Mouse (Mus musculus): ENCODE results near the gene Mri1. TPM values are rescaled to one million over a fixed set of nuclear protein-coding genes. Genes with fewer than 3 reads are reported as not detected.

Mri1 gene
- polyA plus RNA-seq, 1 experiment from 2014 or later, result 50.3 TPM

DNA sequence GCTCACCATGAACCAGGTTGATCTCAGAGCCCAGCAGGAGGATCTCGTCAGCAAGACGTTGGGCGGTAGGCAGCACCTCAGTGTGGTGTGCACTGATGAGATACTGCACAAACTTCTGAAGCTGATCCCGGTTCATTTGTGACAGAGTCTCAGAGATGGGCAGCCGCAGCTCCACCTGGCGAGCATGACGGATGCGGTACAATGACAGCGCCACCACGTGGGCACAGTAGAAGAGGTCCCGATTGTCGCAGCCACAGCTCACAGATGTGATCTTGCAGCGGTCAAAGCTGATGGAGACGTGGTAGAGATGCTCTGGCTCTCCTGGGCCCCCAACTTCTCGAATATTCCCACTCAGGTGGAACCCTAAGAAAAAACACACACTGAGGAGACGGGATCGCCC, 26.4 kb downstream of the Mri1 start:
- DNase-seq (ENCODE audit: low spot score) (no peak), ATAC-seq (ENCODE audit: low read depth) (no peak)
- Histone ChIP-seq H3K4me2 (ENCODE audit: low read depth, low read length) (no peak overlapping the region), H3K4me1 (ENCODE audit: control insufficient read depth, insufficient read depth, low read length) (peaks cover 6% of the 10 kb centered on the region), H3K9me3 (ENCODE audit: control insufficient read depth, low read length) (no peaks in the 10 kb centered on the region), H3K27ac (replicated peaks; ENCODE audit: low read depth, low read length) (no peak overlapping the region), H3K4me3 (ENCODE audit: low read depth, low read length) (no peak overlapping the region), H3K36me3 (ENCODE audit: control insufficient read depth, insufficient read depth, low read length) (peaks cover 92% of the 10 kb centered on the region), H3K9ac (ENCODE audit: low read depth, low read length) (no peak overlapping the region), H3K27me3 (replicated peaks; ENCODE audit: control insufficient read depth, insufficient read depth, low read length) (no peaks in the 10 kb centered on the region)
- 80% methylated on average over 17 of the region's 17 CpGs for WGBS

DNA sequence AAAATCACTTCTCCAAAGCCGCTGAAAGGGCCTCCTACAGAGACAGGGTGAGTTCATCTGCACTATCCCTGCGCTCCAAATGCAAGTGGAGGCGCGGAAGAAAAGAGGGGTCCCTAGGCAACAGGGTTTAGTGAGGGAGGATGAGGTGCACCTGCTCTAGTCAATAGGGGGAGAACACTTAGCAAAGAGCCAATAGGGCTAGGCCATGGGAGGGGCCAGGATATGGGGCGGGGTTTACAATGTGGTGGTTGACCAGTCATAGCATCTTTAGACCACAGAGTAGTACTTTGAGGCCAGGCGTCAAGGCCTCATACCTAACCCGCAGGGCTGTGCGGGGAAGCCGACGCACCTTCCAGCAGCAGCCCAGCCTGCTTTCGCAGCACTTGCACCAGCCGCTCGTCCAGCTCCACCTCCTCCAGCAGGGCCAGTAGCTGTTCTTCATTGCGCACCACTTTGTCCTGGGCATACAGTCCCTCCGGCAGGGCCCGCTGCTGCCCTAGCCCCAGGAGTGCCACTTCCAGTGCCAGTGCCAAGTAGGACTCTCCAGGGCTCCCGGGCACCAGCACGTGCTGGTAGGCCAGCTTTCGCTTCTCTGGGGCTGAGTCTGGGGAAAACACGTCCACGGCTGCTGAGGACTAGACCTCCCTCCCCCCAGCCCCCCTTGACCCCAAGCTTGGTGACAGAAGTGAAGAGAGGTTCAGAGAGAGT, 33.6 kb downstream of the Mri1 start:
- Histone ChIP-seq H3K4me3 (ENCODE audit: low read depth, low read length) (no peak overlapping the region), H3K4me2 (ENCODE audit: low read depth, low read length) (no peak overlapping the region), H3K9ac (ENCODE audit: low read depth, low read length) (no peak overlapping the region), H3K27me3 (replicated peaks; ENCODE audit: control insufficient read depth, insufficient read depth, low read length) (no peaks in the 10 kb centered on the region), H3K27ac (replicated peaks; ENCODE audit: low read depth, low read length) (no peak overlapping the region), H3K9me3 (ENCODE audit: control insufficient read depth, low read length) (no peaks in the 10 kb centered on the region), H3K4me1 (ENCODE audit: control insufficient read depth, insufficient read depth, low read length) (no peaks in the 10 kb centered on the region), H3K36me3 (ENCODE audit: control insufficient read depth, insufficient read depth, low read length) (peaks cover 92% of the 10 kb centered on the region)
- 80% methylated on average over 18 of the region's 21 CpGs for WGBS
- no peak for DNase-seq (ENCODE audit: low spot score)
- ATAC-seq (ENCODE audit: low read depth), result no peak

DNA sequence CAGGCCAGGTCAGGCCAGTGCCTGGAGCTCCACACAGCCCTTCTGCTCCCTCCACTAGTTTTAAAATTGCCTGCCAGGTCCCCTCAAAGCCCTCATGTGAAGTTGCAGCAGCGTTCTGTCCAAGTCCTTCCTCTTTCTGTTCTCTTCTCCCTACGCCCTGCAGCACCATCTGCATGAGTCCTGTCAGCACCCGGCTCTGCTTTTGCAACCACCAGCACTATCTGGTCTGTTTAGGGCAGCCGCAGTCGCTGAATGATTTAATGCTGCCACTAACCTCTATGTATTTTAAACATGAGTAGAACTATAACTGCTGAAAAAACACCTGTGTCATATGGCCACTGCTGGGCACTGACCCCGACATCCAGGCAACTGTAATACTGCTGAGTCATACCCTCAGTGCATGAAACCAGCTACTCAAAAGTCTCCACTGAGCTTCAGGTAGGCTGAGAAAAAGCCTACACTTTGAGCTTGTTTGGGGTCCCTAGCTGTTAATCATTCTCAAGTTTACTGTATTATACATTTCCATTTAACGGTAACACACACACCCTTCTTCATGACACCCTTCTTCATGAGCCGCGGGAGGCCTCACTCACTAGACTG, 34.5 kb downstream of the Mri1 start:
- 92% methylated on average over 9 of the region's 9 CpGs for WGBS
- no peak overlapping the region for H3K9ac ChIP-seq (ENCODE audit: low read depth, low read length)
- H3K27me3 ChIP-seq (replicated peaks; ENCODE audit: control insufficient read depth, insufficient read depth, low read length), result no peaks in the 10 kb centered on the region
- no peak for ATAC-seq (ENCODE audit: low read depth)
- H3K36me3 ChIP-seq (ENCODE audit: control insufficient read depth, insufficient read depth, low read length), result peaks cover 92% of the 10 kb centered on the region
- H3K9me3 ChIP-seq (ENCODE audit: control insufficient read depth, low read length), result no peaks in the 10 kb centered on the region
- no peak overlapping the region for H3K27ac ChIP-seq (replicated peaks; ENCODE audit: low read depth, low read length)
- no peaks in the 10 kb centered on the region for H3K4me1 ChIP-seq (ENCODE audit: control insufficient read depth, insufficient read depth, low read length)
- no peak for DNase-seq (ENCODE audit: low spot score)
- no peak overlapping the region for H3K4me2 ChIP-seq (ENCODE audit: low read depth, low read length)
- no peak overlapping the region for H3K4me3 ChIP-seq (ENCODE audit: low read depth, low read length)

DNA sequence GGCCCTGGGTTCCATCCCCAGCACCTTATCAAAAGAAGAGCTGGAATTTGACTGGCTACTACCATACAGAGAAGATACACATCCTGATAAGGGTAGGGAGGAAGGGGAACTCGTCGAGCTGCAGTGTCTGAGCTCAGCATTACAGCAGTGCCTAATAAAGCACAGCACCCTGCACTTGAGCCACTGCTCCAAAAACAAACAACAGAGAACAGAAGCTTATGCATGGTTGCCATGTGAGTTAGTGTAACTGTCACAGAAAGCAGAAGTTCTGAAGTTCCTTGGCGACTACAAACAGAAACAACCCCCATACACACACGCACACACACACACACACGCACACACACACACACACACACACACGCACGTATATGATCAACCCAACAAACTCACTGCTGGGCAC, 37.0 kb downstream of the Mri1 start:
- Histone ChIP-seq H3K4me3 (ENCODE audit: low read depth, low read length) (no peak overlapping the region), H3K27ac (replicated peaks; ENCODE audit: low read depth, low read length) (no peak overlapping the region), H3K9ac (ENCODE audit: low read depth, low read length) (no peak overlapping the region), H3K27me3 (replicated peaks; ENCODE audit: control insufficient read depth, insufficient read depth, low read length) (no peaks in the 10 kb centered on the region), H3K36me3 (ENCODE audit: control insufficient read depth, insufficient read depth, low read length) (peaks cover 92% of the 10 kb centered on the region), H3K4me1 (ENCODE audit: control insufficient read depth, insufficient read depth, low read length) (no peaks in the 10 kb centered on the region), H3K4me2 (ENCODE audit: low read depth, low read length) (no peak overlapping the region), H3K9me3 (ENCODE audit: control insufficient read depth, low read length) (no peaks in the 10 kb centered on the region)
- DNase-seq (ENCODE audit: low spot score) (no peak), ATAC-seq (ENCODE audit: low read depth) (no peak)
- WGBS, result 78% methylated on average over 7 of the region's 7 CpGs

DNA sequence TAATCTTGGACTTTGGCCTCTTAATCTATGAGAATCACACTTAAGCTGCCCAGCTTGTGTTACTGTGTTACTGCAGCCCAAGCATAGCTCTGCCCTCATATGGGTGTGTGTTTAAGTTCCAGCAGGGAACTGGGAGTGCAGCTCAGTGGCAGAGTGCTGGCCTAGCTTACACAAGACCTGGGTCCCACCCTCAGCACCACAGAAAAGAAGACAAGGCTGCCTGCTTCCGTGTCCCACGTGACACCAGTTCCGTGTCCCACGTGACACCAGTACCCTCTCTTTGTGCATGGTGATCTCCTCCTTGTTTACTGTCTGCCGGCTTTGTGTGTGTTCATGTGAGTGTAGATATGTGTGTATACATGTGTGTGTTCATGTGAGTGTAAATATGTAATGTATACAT, 39.0 kb downstream of the Mri1 start:
- H3K9ac ChIP-seq (ENCODE audit: low read depth, low read length), result no peak overlapping the region
- WGBS, result 90% methylated on average over 5 of the region's 5 CpGs
- no peak overlapping the region for H3K4me2 ChIP-seq (ENCODE audit: low read depth, low read length)
- H3K36me3 ChIP-seq (ENCODE audit: control insufficient read depth, insufficient read depth, low read length), result peaks cover 91% of the 10 kb centered on the region
- H3K4me3 ChIP-seq (ENCODE audit: low read depth, low read length), result no peak overlapping the region
- DNase-seq (ENCODE audit: low spot score) (no peak), ATAC-seq (ENCODE audit: low read depth) (no peak)
- no peaks in the 10 kb centered on the region for H3K4me1 ChIP-seq (ENCODE audit: control insufficient read depth, insufficient read depth, low read length)
- no peaks in the 10 kb centered on the region for H3K27me3 ChIP-seq (replicated peaks; ENCODE audit: control insufficient read depth, insufficient read depth, low read length)
- no peak overlapping the region for H3K27ac ChIP-seq (replicated peaks; ENCODE audit: low read depth, low read length)
- no peaks in the 10 kb centered on the region for H3K9me3 ChIP-seq (ENCODE audit: control insufficient read depth, low read length)

DNA sequence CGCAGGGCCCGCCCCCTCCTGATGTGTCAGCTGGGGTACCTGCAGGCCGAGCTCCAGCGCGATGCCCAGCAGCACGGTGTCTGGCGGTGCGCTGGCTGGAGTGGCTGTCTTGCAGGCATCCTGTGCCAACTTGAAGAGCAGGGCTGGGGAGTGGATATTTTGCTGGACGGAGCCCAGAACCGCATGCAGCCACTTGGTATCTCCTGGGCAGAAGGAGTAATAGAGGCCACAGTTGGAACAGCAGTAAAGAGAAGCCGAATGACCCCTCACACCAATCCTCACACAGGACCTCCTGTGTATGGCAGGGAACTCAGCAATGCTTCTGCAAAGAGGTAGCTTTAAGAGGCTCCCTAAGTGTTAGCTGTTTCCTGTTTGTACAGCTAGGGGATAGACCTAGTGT, 39.9 kb downstream of the Mri1 start:
- no peak overlapping the region for H3K27ac ChIP-seq (replicated peaks; ENCODE audit: low read depth, low read length)
- DNase-seq (ENCODE audit: low spot score) (no peak), ATAC-seq (ENCODE audit: low read depth) (no peak)
- H3K27me3 ChIP-seq (replicated peaks; ENCODE audit: control insufficient read depth, insufficient read depth, low read length), result no peaks in the 10 kb centered on the region
- peaks cover 91% of the 10 kb centered on the region for H3K36me3 ChIP-seq (ENCODE audit: control insufficient read depth, insufficient read depth, low read length)
- no peak overlapping the region for H3K4me3 ChIP-seq (ENCODE audit: low read depth, low read length)
- H3K9me3 ChIP-seq (ENCODE audit: control insufficient read depth, low read length), result no peaks in the 10 kb centered on the region
- no peak overlapping the region for H3K4me2 ChIP-seq (ENCODE audit: low read depth, low read length)
- H3K9ac ChIP-seq (ENCODE audit: low read depth, low read length), result no peak overlapping the region
- WGBS, result 93% methylated on average over 11 of the region's 11 CpGs
- no peaks in the 10 kb centered on the region for H3K4me1 ChIP-seq (ENCODE audit: control insufficient read depth, insufficient read depth, low read length)

DNA sequence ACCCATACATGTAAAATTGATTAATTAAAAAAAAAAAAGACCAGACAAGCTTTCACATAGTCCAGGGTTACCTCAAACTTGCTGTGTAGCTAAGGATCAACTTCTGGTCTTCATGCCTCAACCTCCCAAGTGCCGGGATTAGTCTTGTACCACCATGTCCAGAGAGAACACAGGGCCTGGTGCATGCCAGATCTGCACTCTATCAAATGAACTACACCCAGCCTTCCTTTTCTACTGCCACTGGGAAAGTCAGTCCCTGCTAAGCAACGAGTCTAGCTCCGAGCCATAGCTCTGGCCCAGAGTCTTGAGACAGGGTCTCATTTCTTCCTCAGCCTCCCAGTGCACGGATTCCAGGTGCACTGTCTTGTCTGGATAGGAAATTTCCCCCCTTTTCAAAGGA, 43.8 kb downstream of the Mri1 start:
- WGBS, result 83% methylated on average over 4 of the region's 4 CpGs

DNA sequence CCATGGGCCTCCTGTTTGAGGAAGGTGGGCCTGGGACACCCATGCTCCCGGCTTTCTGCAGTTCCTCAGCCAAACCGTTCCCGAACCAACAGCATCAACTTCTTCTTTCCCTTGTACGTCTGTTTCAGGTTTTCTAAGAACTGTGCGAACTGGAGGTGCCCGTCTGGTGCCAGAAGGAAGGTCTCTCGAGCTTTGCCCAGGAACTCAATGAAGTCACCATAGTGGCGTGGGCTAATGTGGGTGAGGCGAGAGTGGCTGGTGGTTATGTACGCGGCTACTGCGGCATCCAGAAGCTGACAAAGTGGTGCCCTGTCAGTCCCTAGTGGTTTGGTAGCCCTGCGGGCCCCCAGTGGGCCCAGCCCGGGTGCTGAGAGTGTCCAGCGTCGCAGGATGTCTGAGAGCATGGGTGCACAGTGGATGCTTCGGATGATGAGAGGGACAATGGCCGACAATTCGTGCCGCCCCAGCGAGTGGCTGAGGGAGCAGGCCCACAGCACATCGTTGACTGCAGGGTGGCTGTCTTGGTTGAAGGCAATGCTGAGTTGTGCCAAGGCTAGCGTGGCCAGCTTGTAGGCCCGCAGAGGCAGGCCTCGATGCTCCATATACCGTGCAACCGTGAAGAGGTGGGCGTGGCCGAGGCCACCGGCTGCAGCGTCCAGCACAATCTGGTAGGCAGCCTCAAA, 45.1 kb downstream of the Mri1 start:
- Histone ChIP-seq H3K36me3 (ENCODE audit: control insufficient read depth, insufficient read depth, low read length) (peaks cover 90% of the 10 kb centered on the region), H3K4me2 (ENCODE audit: low read depth, low read length) (no peak overlapping the region), H3K4me3 (ENCODE audit: low read depth, low read length) (no peak overlapping the region), H3K9me3 (ENCODE audit: control insufficient read depth, low read length) (no peaks in the 10 kb centered on the region), H3K9ac (ENCODE audit: low read depth, low read length) (no peak overlapping the region), H3K4me1 (ENCODE audit: control insufficient read depth, insufficient read depth, low read length) (peaks cover 8% of the 10 kb centered on the region; the same call in 1 of the 2 replicates), H3K27ac (replicated peaks; ENCODE audit: low read depth, low read length) (no peak overlapping the region), H3K27me3 (replicated peaks; ENCODE audit: control insufficient read depth, insufficient read depth, low read length) (no peaks in the 10 kb centered on the region)
- WGBS, result 92% methylated on average over 28 of the region's 31 CpGs
- no peak for DNase-seq (ENCODE audit: low spot score)
- no peak for ATAC-seq (ENCODE audit: low read depth)

More for the DNA sequence above, 43.8 kb downstream of the Mri1 start:
- Histone ChIP-seq H3K9ac (ENCODE audit: low read depth, low read length) (no peak overlapping the region), H3K9me3 (ENCODE audit: control insufficient read depth, low read length) (no peaks in the 10 kb centered on the region), H3K27ac (replicated peaks; ENCODE audit: low read depth, low read length) (no peak overlapping the region), H3K27me3 (replicated peaks; ENCODE audit: control insufficient read depth, insufficient read depth, low read length) (no peaks in the 10 kb centered on the region), H3K4me3 (ENCODE audit: low read depth, low read length) (no peak overlapping the region), H3K4me2 (ENCODE audit: low read depth, low read length) (no peak overlapping the region), H3K36me3 (ENCODE audit: control insufficient read depth, insufficient read depth, low read length) (peaks cover 96% of the 10 kb centered on the region), H3K4me1 (ENCODE audit: control insufficient read depth, insufficient read depth, low read length) (no peaks in the 10 kb centered on the region)
- ATAC-seq (ENCODE audit: low read depth), result no peak
- no peak for DNase-seq (ENCODE audit: low spot score)
